Mouse (Mus musculus): Measurements from ENCODE around the gene Oaz2. TPM values are rescaled to one million over a fixed set of nuclear protein-coding genes. Genes with fewer than 3 reads are reported as not detected.
A peak's percentile ranks its signal among the peaks of the same experiment; 100 is the strongest.

Oaz2 gene
- total RNA-seq (2012; rRNA removed) (30.2 and 30.9 TPM in 2 replicates), total RNA-seq (2014; rRNA removed) (35.3 and 38.9 TPM in 2 replicates), polyA plus RNA-seq (2012; ENCODE audit: insufficient read length, low read depth) (55.7 and 61.4 TPM in 2 replicates)

- dilution Hi-C loops (cut with MboI; ENCODE audit: extremely low pct_ligation_motif_present, extremely low pct_unique_long_range_greater_than_20kb, low sequenced_read_pairs) = no loop called here
- TF ChIP-seq CHD2 (IDR thresholded peaks at IDR 0.05; ENCODE audit: low read length) = no peak
- TF ChIP-seq RCOR1 (conservative IDR thresholded peaks at IDR 0.05; ENCODE audit: low read depth, low read length) = no peak
- no peak for TF ChIP-seq ZNF384 (IDR thresholded peaks at IDR 0.05; ENCODE audit: low read depth, low read length)
- no peak for TF ChIP-seq RAD21 (IDR thresholded peaks at IDR 0.05; ENCODE audit: low read depth, low read length)
- TF ChIP-seq POLR2A (IDR thresholded peaks at IDR 0.05; ENCODE audit: low read depth, low read length) = no peak
- TF ChIP-seq E2F4 (IDR thresholded peaks at IDR 0.05; ENCODE audit: insufficient replicate concordance, low read depth, low read length) = no peak
- no peak for TF ChIP-seq NELFE (IDR thresholded peaks at IDR 0.05; ENCODE audit: low read depth, low read length)
- no peak for TF ChIP-seq GABPA (IDR thresholded peaks at IDR 0.05; ENCODE audit: insufficient replicate concordance, low read depth, low read length)
- TF ChIP-seq MAZ (IDR thresholded peaks at IDR 0.05; ENCODE audit: low read depth, low read length) = no peak
- no peak for TF ChIP-seq MXI1 (IDR thresholded peaks at IDR 0.05; ENCODE audit: low read depth, low read length)
- no peak for TF ChIP-seq UBTF (IDR thresholded peaks at IDR 0.05; ENCODE audit: low read depth, low read length)
- no peak for DNase-seq (ENCODE audit: extremely low read depth)
Measured at GRCm38 (mm10) chr9:65667701-65668100, at the start of gene Oaz2. Gene Oaz2 (plus strand): TSS chr9:65668001.

GRCm38 (mm10) chr9:65619311-65619710, 48.5 kb upstream of the Oaz2 start:
- DNase-seq (ENCODE audit: extremely low read depth) = no peak
- Histone ChIP-seq H3K36me3 (replicated peaks in 1 of 2; ENCODE audit: control insufficient read depth in 1 of 2, insufficient read depth in 1 of 2, low read length in 1 of 2) (no peaks in the 10 kb centered on the region), H3K9me3 (replicated peaks; ENCODE audit: low read length) (no peaks in the 10 kb centered on the region), H3K79me2 (replicated peaks; ENCODE audit: control insufficient read depth, extremely low read depth, insufficient read depth, poor library complexity, severe bottlenecking) (no peaks in the 10 kb centered on the region), H3K27me3 (replicated peaks) (no peaks in the 10 kb centered on the region), H3K9ac (ENCODE audit: insufficient read depth, low read depth) (no peak overlapping the region), H3K4me3 (replicated peaks in 1 of 3; ENCODE audit: low read depth in 2 of 3, low read length in 2 of 3, poor library complexity in 1 of 3) (no peak overlapping the region), H3K4me1 (ENCODE audit: control insufficient read depth in 1 of 2, insufficient read depth in 2 of 2) (no peaks in the 10 kb centered on the region), H3K4me2 (ENCODE audit: insufficient read depth, low read depth, poor library complexity, severe bottlenecking) (no peak overlapping the region), H3K27ac (ENCODE audit: insufficient read depth, low read depth) (no peak overlapping the region)
- dilution Hi-C loops (cut with MboI; ENCODE audit: extremely low pct_ligation_motif_present, extremely low pct_unique_long_range_greater_than_20kb, low sequenced_read_pairs) (no loop called here), in situ Hi-C loops (cut with MboI; ENCODE audit: low pct_ligation_motif_present, low pct_unique_long_range_greater_than_20kb, low sequenced_read_pairs) (no loop called here)
- TF ChIP-seq USF2 (conservative IDR thresholded peaks at IDR 0.05; ENCODE audit: low read depth, low read length) (no peak), IRF4 (IDR thresholded peaks at IDR 0.05; ENCODE audit: low read depth, low read length) (peak; percentile 25; the same call in 1 of the 2 replicates)

More at GRCm38 (mm10) chr9:65667701-65668100, at the start of gene Oaz2:
- Histone ChIP-seq H3K4me3 (replicated peaks in 1 of 3; ENCODE audit: low read depth in 2 of 3, low read length in 2 of 3, poor library complexity in 1 of 3) (no peak within 1 kb of the TSS), H3K27me3 (replicated peaks) (no peaks in the 10 kb centered on the region), H3K9ac (ENCODE audit: insufficient read depth, low read depth) (no peak within 1 kb of the TSS), H3K79me2 (replicated peaks; ENCODE audit: control insufficient read depth, extremely low read depth, insufficient read depth, poor library complexity, severe bottlenecking) (no peaks in the 10 kb centered on the region), H3K9me3 (replicated peaks; ENCODE audit: low read length) (no peaks in the 10 kb centered on the region), H3K4me1 (ENCODE audit: control insufficient read depth in 1 of 2, insufficient read depth in 2 of 2) (peaks cover 0 to 1% of the 10 kb centered on the region in 2 experiments; a peak in 1 of 4 replicates), H3K27ac (ENCODE audit: insufficient read depth, low read depth) (no peak within 1 kb of the TSS), H3K36me3 (replicated peaks in 1 of 2; ENCODE audit: control insufficient read depth in 1 of 2, insufficient read depth in 1 of 2, low read length in 1 of 2) (no peaks in the 10 kb centered on the region), H3K4me2 (ENCODE audit: insufficient read depth, low read depth, poor library complexity, severe bottlenecking) (no peak within 1 kb of the TSS)
- in situ Hi-C loops (cut with MboI; ENCODE audit: low pct_ligation_motif_present, low pct_unique_long_range_greater_than_20kb, low sequenced_read_pairs) = no loop called here

GRCm38 (mm10) chr9:65621196-65621595, 46.6 kb upstream of the Oaz2 start:
- Histone ChIP-seq H3K9me3 (replicated peaks; ENCODE audit: low read length) (no peaks in the 10 kb centered on the region), H3K36me3 (replicated peaks in 1 of 2; ENCODE audit: control insufficient read depth in 1 of 2, insufficient read depth in 1 of 2, low read length in 1 of 2) (no peaks in the 10 kb centered on the region), H3K27ac (ENCODE audit: insufficient read depth, low read depth) (no peak overlapping the region), H3K27me3 (replicated peaks) (peaks cover under 1% of the 10 kb centered on the region), H3K9ac (ENCODE audit: insufficient read depth, low read depth) (no peak overlapping the region), H3K4me2 (ENCODE audit: insufficient read depth, low read depth, poor library complexity, severe bottlenecking) (no peak overlapping the region), H3K79me2 (replicated peaks; ENCODE audit: control insufficient read depth, extremely low read depth, insufficient read depth, poor library complexity, severe bottlenecking) (no peaks in the 10 kb centered on the region), H3K4me3 (replicated peaks in 1 of 3; ENCODE audit: low read depth in 2 of 3, low read length in 2 of 3, poor library complexity in 1 of 3) (no peak overlapping the region), H3K4me1 (ENCODE audit: control insufficient read depth in 1 of 2, insufficient read depth in 2 of 2) (no peaks in the 10 kb centered on the region)
- dilution Hi-C loops (cut with MboI; ENCODE audit: extremely low pct_ligation_motif_present, extremely low pct_unique_long_range_greater_than_20kb, low sequenced_read_pairs) = no loop called here
- DNase-seq (ENCODE audit: extremely low read depth) = no peak
- in situ Hi-C loops (cut with MboI; ENCODE audit: low pct_ligation_motif_present, low pct_unique_long_range_greater_than_20kb, low sequenced_read_pairs) = no loop called here
- no peak for TF ChIP-seq MAX (IDR thresholded peaks at IDR 0.05; ENCODE audit: low read length)
- no peak for TF ChIP-seq ZMIZ1 (IDR thresholded peaks at IDR 0.05; ENCODE audit: low read depth, low read length)
